12 mouse cellular contexts compared by ENCODE assay signal in genomic region chr6:17629756-17630155, GRCm38 (mm10). TPM values are rescaled to one million over a fixed set of nuclear protein-coding genes. Genes with fewer than 3 reads are reported as not detected.
DNase-seq lines count a peak whose midpoint lies in the region; ATAC-seq and TF ChIP-seq lines count a peak whose summit lies in the region.
"Had no signal": no experiment of that assay in that cellular context is flagged by ENCODE, and none has a peak within 500 bp of the region (broad histone marks: within the 10 kb centered on the region; RNA-seq: fewer than 3 reads in every experiment).

No protein-coding gene starts in this region.

- TF ChIP-seq POLR2A in liver, adult 2 months (IDR thresholded peaks at IDR 0.05; ENCODE audit: extremely low read depth, insufficient read depth, low read length) = no peak

- no peak overlapping the region for H3K4me3 ChIP-seq in liver, adult 2 months (ENCODE audit: insufficient read depth, low read depth, low read length)
- H3K4me3 ChIP-seq in brown adipose tissue, adult 24 weeks (ENCODE audit: insufficient read depth, low read depth, low read length) = no peak overlapping the region
- H3K4me3 ChIP-seq in macrophage (ENCODE audit: inconsistent target) = no peak overlapping the region
- no peak overlapping the region for H3K4me3 ChIP-seq in stomach, postnatal 0 days (ENCODE audit: low read depth, low read length)
- H3K4me3 ChIP-seq: hindbrain, embryonic 13.5 days had no signal

- no peaks in the 10 kb centered on the region for H3K9me3 ChIP-seq in stomach, postnatal 0 days (ENCODE audit: control insufficient read depth, low read length)
- H3K9me3 ChIP-seq: hindbrain, embryonic 13.5 days had no signal

- DNase-seq in liver, adult 2 months (ENCODE audit: extremely low read depth, low read depth, low spot score) = no peak
- no peak for DNase-seq in liver
- peak; percentile 50 for DNase-seq in stomach, postnatal 0 days (ENCODE audit: low spot score)
- no peak for DNase-seq in left cerebral cortex, adult 18-20 months (ENCODE audit: low spot score in 2 of 2)
- no peak for DNase-seq in kidney, postnatal 36 days
- DNase-seq in cerebellum, postnatal 36 days = no peak
- DNase-seq: cerebellum, adult 18-20 months had no signal

- H3K79me2 ChIP-seq in liver, adult 2 months (ENCODE audit: control insufficient read depth, insufficient read depth, low read length) = no peaks in the 10 kb centered on the region
- no peaks in the 10 kb centered on the region for H3K79me2 ChIP-seq in macrophage (ENCODE audit: inconsistent target)

- peak overlapping the region; percentile 18; the same call in 1 of the 2 replicates for H3K4me2 ChIP-seq in stomach, postnatal 0 days (replicated peaks; ENCODE audit: low read depth)
- H3K4me2 ChIP-seq: hindbrain, embryonic 13.5 days had no signal

- no peak for TF ChIP-seq EP300 in stomach, postnatal 0 days (optimal IDR thresholded peaks at IDR 0.05)

- H3K27me3 ChIP-seq in liver, adult 2 months (ENCODE audit: control insufficient read depth, insufficient read depth, low read length) = no peaks in the 10 kb centered on the region
- H3K27me3 ChIP-seq in stomach, postnatal 0 days (ENCODE audit: control insufficient read depth, insufficient read depth, low read length) = no peaks in the 10 kb centered on the region
- H3K27me3 ChIP-seq: hindbrain, embryonic 13.5 days had no signal

- WGBS in liver, adult 2 months = 75% methylated on average over 5 of the region's 5 CpGs
- 34% methylated on average over 4 of the region's 5 CpGs for WGBS in macrophage (ENCODE audit: missing documents)
- WGBS in stomach, postnatal 0 days = 45% methylated on average over 5 of the region's 5 CpGs

- peak overlapping the region; percentile 29; the same call in 1 of the 2 replicates for H3K27ac ChIP-seq in liver, adult 2 months (replicated peaks; ENCODE audit: insufficient read depth, low read depth, low read length)
- H3K27ac ChIP-seq in brown adipose tissue, adult 24 weeks (replicated peaks; ENCODE audit: low read depth, low read length) = 0 out of 2 replicates have a peak overlapping the region, but pooled peaks have one; percentile 10
- H3K27ac ChIP-seq in macrophage = peak overlapping the region; percentile 88
- H3K27ac ChIP-seq in stomach, postnatal 0 days (replicated peaks) = 0 out of 2 replicates have a peak overlapping the region, but pooled peaks have one; percentile 20
- H3K27ac ChIP-seq: hindbrain, embryonic 13.5 days; kidney, postnatal 0 days had no signal

- H3K9ac ChIP-seq in liver, adult 2 months (ENCODE audit: low read depth, low read length) = no peak overlapping the region
- no peak overlapping the region for H3K9ac ChIP-seq in stomach, postnatal 0 days (ENCODE audit: low read length)
- H3K9ac ChIP-seq: hindbrain, embryonic 13.5 days had no signal

- peak; percentile 70 for ATAC-seq in stomach, postnatal 0 days (ENCODE audit: low FRiP score, low TSS enrichment)
- ATAC-seq: lung, postnatal 0 days had no signal

- TF ChIP-seq CTCF in liver, adult 2 months (IDR thresholded peaks at IDR 0.05; ENCODE audit: low read depth, low read length) = no peak
- no peak for TF ChIP-seq CTCF in stomach, postnatal 0 days (IDR thresholded peaks at IDR 0.05; ENCODE audit: low read depth)

- no peaks in the 10 kb centered on the region for H3K36me3 ChIP-seq in liver, adult 2 months (ENCODE audit: control insufficient read depth, insufficient read depth, low read length)
- H3K36me3 ChIP-seq in macrophage (ENCODE audit: inconsistent target) = no peaks in the 10 kb centered on the region
- no peaks in the 10 kb centered on the region for H3K36me3 ChIP-seq in stomach, postnatal 0 days (ENCODE audit: control insufficient read depth, insufficient read depth, low read length)
- H3K36me3 ChIP-seq: hindbrain, embryonic 13.5 days had no signal

- H3K4me1 ChIP-seq in liver, adult 2 months (ENCODE audit: control insufficient read depth, insufficient read depth, low read length) = no peaks in the 10 kb centered on the region; the same call in 1 of the 2 replicates
- H3K4me1 ChIP-seq in brown adipose tissue, adult 24 weeks (ENCODE audit: control insufficient read depth, insufficient read depth, insufficient read length, low read length) = peaks cover 8% of the 10 kb centered on the region; the same call in 1 of the 2 replicates
- no peaks in the 10 kb centered on the region for H3K4me1 ChIP-seq in stomach, postnatal 0 days (replicated peaks; ENCODE audit: control insufficient read depth, insufficient read depth)

RNA-seq across cellular contexts. Expression of gene Capza2, which starts 6.3 kb away (rescaled TPM):
- total RNA-seq in liver, adult 2 months (2014; rRNA removed) = 71.2 and 80.9 TPM in 2 replicates
- 7.7 and 9.4 TPM in 2 replicates for polyA plus RNA-seq in liver, adult 2 months (2012; rRNA removed)
- 94.6 and 146 TPM in 2 replicates for polyA plus RNA-seq in brown adipose tissue, adult 24 weeks (2012; ENCODE audit: insufficient read depth, insufficient read length, missing spikeins)
- 100 to 1,000 TPM; 169 to 585 (median 381) TPM for total RNA-seq in macrophage (2018; cell fraction: chromatin; rRNA removed)
- total RNA-seq in macrophage (2018; cell fraction: cytosol; rRNA removed) = 100 to 1,000 TPM; 319 to 575 (median 479) TPM
- 100 to 1,000 TPM; 190 to 542 (median 371) TPM for total RNA-seq in macrophage (2018; cell fraction: nucleus; rRNA removed)
- polyA plus RNA-seq in macrophage (2018) = 409 to 700 TPM (median 427 TPM) in 3 replicates
- polyA plus RNA-seq in stomach, postnatal 0 days (2015; fragmentation: Nextera tagmentation; extraction: Ambion mirVana) = 161 and 167 TPM in 2 replicates
- total RNA-seq in left cerebral cortex, adult 18-20 months (2021) = 100 to 1,000 TPM; 225 to 230 TPM

Comparison
In these comparisons a context has a peak if more than half of its experiments do, and no peak if none do; other contexts are left out.
1. H3K27ac ChIP-seq: peak in every context shown above with its lines; median percentile 88 in macrophage; 29 in liver, adult 2 months; 20 in stomach, postnatal 0 days; 10 in brown adipose tissue, adult 24 weeks.